Mouse (Mus musculus) kidney, adult 10 weeks (tissue): Measurements from ENCODE around the gene Wnt6. TPM values are rescaled to one million over a fixed set of nuclear protein-coding genes. Genes with fewer than 3 reads are reported as not detected.

Experiments
- polyA plus RNA-seq: library from polyadenylated mRNA; stranded (reverse); fragments of 350-450 nt; fragmentation: Illumina TruSeq; extraction: RNeasy Lipid Tissue Mini Kit (QIAGEN cat#74804); gene quantifications from one replicate; pipeline ENCODE4 v1.2.3, GENCODE M21; 2014; ENCODE audit warnings: low read depth, low replicate concordance

Wnt6 gene
- not detected for polyA plus RNA-seq

DNA sequence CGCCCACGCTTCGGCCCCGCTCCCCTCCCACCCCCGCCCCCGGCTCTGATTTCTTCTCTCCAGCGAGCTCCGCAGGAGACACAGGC lies at the start of gene Wnt6:
Wnt6 (plus strand) TSS at position 48 of the 86 bp plus-strand sequence.

DNA sequence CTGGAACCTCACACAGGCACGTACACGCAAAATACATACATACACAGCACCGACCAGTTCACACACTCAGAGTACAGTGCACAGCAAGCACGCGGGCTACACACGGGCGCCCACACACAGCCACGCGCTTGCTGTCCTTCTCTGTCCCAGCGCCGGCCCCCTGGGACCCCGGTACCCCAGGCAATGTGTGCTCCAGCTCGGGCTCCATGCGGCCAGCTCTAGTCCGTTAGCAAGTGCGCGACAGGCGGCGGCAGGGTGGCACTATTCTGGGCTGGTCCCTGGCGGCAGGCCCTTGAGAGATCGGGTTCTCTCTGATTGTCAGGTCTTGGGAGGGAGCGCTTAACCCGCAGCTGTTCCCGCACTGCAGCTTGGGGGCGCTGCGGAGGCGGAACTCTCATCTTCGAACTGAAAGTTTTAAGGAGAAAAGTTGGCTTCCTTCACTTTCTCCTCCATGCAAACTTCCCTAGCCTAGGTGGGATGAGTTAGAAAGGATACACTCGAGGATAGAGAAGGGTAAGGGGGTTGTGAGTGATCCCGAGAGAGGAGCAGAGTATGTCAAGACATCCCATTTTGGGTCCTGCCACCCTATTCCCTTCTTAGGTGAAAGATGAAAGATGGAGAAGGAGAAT lies 22.9 kb upstream of the Wnt6 start, which contains the start of gene Prkag3:
Prkag3 (minus strand) TSS at position 579 of the 629 bp plus-strand sequence.

DNA sequence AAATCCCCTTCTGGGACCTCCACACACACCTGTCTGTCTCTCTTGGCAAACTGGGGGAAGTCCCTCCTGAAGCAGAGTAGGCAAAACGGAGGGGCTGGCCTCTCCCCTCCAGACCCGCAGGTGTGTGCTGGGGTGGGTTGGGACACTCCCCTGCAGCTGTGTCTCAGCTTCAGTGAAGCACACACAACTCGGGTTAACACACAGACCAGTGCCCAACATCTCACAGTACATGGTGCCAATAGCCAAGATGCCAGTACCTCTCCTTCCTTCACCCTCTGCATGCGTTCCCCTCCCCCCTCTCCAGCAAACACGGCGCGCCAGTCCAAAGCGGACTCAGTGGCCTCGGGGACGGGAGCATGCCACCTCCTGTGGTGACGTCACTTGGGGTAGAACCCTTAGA lies 19.6 kb downstream of the Wnt6 start, which contains the start of gene Wnt10a:
Wnt10a (plus strand) TSS at position 268 of the 400 bp plus-strand sequence.

Other genes with a start within 250 kb of the Wnt6 start
- 5.7 TPM for gene Plcd4, start 229.0 kb upstream of the Wnt6 start, polyA plus RNA-seq
- gene Usp37, start 227.6 kb upstream of the Wnt6 start, polyA plus RNA-seq, result 12.9 TPM
- 2.8 TPM for gene Zfp142, start 183.6 kb upstream of the Wnt6 start, polyA plus RNA-seq
- gene Bcs1l, start 183.6 kb upstream of the Wnt6 start, polyA plus RNA-seq, result 8.9 TPM
- 9.3 TPM for gene Rnf25, start 170.5 kb upstream of the Wnt6 start, polyA plus RNA-seq
- gene Stk36, start 170.4 kb upstream of the Wnt6 start, polyA plus RNA-seq, result 3.8 TPM
- 22.1 TPM for gene Ttll4, start 110.1 kb upstream of the Wnt6 start, polyA plus RNA-seq
- 7.9 TPM for gene Cyp27a1, start 58.3 kb upstream of the Wnt6 start, polyA plus RNA-seq
- gene Prkag3, start 22.7 kb upstream of the Wnt6 start, polyA plus RNA-seq, result 1.2 TPM
- gene Wnt10a, start 19.6 kb downstream of the Wnt6 start, polyA plus RNA-seq, result not detected
- not detected for gene Cdk5r2, start 83.0 kb downstream of the Wnt6 start, polyA plus RNA-seq
- not detected for gene Fev, start 113.5 kb downstream of the Wnt6 start, polyA plus RNA-seq
- not detected for gene Cryba2, start 121.3 kb downstream of the Wnt6 start, polyA plus RNA-seq
- gene Cfap65, start 163.7 kb downstream of the Wnt6 start, polyA plus RNA-seq, result 0.28 TPM
- 0.44 TPM for gene Ihh, start 179.8 kb downstream of the Wnt6 start, polyA plus RNA-seq